Mouse (Mus musculus): ENCODE data around the gene Snrk. TPM values are rescaled to one million over a fixed set of nuclear protein-coding genes. Genes with fewer than 3 reads are reported as not detected.

Gene Snrk
- polyA plus RNA-seq, 1 experiment from 2014 or later, result 52.9 TPM

GRCm38 (mm10) chr9:122116359-122116758 is 707 bp upstream of the Snrk start:
- Histone ChIP-seq H3K4me3 (replicated peaks; ENCODE audit: low read length) (no peak overlapping the region), H3K9me3 (replicated peaks; ENCODE audit: control insufficient read depth, low read length) (no peaks in the 10 kb centered on the region), H3K27me3 (ENCODE audit: control insufficient read depth, insufficient read depth, low read length) (no peaks in the 10 kb centered on the region), H3K4me2 (ENCODE audit: low read depth, low read length) (no peak overlapping the region), H3K27ac (ENCODE audit: low read length) (no peak overlapping the region), H3K4me1 (ENCODE audit: control insufficient read depth, insufficient read depth, low read length) (peaks cover 4% of the 10 kb centered on the region), H3K9ac (ENCODE audit: low read length) (no peak overlapping the region), H3K36me3 (ENCODE audit: control insufficient read depth, insufficient read depth, low read length) (no peaks in the 10 kb centered on the region)
- WGBS, result 45% methylated on average over 1 of the region's 1 CpGs
- no peak for ATAC-seq (ENCODE audit: insufficient read depth, low FRiP score)

GRCm38 (mm10) chr9:122117692-122118529 is 845 bp downstream of the Snrk start:
- H3K36me3 ChIP-seq (ENCODE audit: control insufficient read depth, insufficient read depth, low read length), result no peaks in the 10 kb centered on the region
- H3K4me3 ChIP-seq (replicated peaks; ENCODE audit: low read length), result peak overlapping the region; percentile 89
- peak overlapping the region; percentile 75 for H3K4me2 ChIP-seq (ENCODE audit: low read depth, low read length)
- peaks cover 8% of the 10 kb centered on the region for H3K4me1 ChIP-seq (ENCODE audit: control insufficient read depth, insufficient read depth, low read length)
- H3K9ac ChIP-seq (ENCODE audit: low read length), result peak overlapping the region; percentile 97
- ATAC-seq (ENCODE audit: insufficient read depth, low FRiP score), result peak; percentile 6; the same call in 1 of the 2 replicates
- H3K27ac ChIP-seq (ENCODE audit: low read length), result peak overlapping the region; percentile 91
- no peaks in the 10 kb centered on the region for H3K9me3 ChIP-seq (replicated peaks; ENCODE audit: control insufficient read depth, low read length)
- WGBS, result 4% methylated on average over 39 of the region's 40 CpGs
- H3K27me3 ChIP-seq (ENCODE audit: control insufficient read depth, insufficient read depth, low read length), result no peaks in the 10 kb centered on the region

- Histone ChIP-seq H3K27me3 (ENCODE audit: control insufficient read depth, insufficient read depth, low read length) (no peaks in the 10 kb centered on the region), H3K27ac (ENCODE audit: low read length) (no peak overlapping the region), H3K4me1 (ENCODE audit: control insufficient read depth, insufficient read depth, low read length) (peaks cover 8% of the 10 kb centered on the region), H3K4me3 (replicated peaks; ENCODE audit: low read length) (no peak overlapping the region), H3K4me2 (ENCODE audit: low read depth, low read length) (no peak overlapping the region; the same call in 1 of the 2 replicates), H3K9ac (ENCODE audit: low read length) (no peak overlapping the region), H3K9me3 (replicated peaks; ENCODE audit: control insufficient read depth, low read length) (no peaks in the 10 kb centered on the region), H3K36me3 (ENCODE audit: control insufficient read depth, insufficient read depth, low read length) (no peaks in the 10 kb centered on the region)
- WGBS, result 45% methylated on average over 3 of the region's 3 CpGs
- no peak for ATAC-seq (ENCODE audit: insufficient read depth, low FRiP score)
Observed at GRCm38 (mm10) chr9:122120089-122120488, 3.0 kb downstream of the Snrk start.

- no peaks in the 10 kb centered on the region for H3K36me3 ChIP-seq (ENCODE audit: control insufficient read depth, insufficient read depth, low read length)
- ATAC-seq (ENCODE audit: insufficient read depth, low FRiP score), result no peak
- H3K27ac ChIP-seq (ENCODE audit: low read length), result 0 out of 2 replicates have a peak overlapping the region, but pooled peaks have one; percentile 6
- no peak overlapping the region for H3K4me3 ChIP-seq (replicated peaks; ENCODE audit: low read length)
- no peaks in the 10 kb centered on the region for H3K9me3 ChIP-seq (replicated peaks; ENCODE audit: control insufficient read depth, low read length)
- H3K9ac ChIP-seq (ENCODE audit: low read length), result no peak overlapping the region
- no peaks in the 10 kb centered on the region for H3K27me3 ChIP-seq (ENCODE audit: control insufficient read depth, insufficient read depth, low read length)
- no peak overlapping the region for H3K4me2 ChIP-seq (ENCODE audit: low read depth, low read length)
- 76% methylated on average over 5 of the region's 5 CpGs for WGBS
- peaks cover 8% of the 10 kb centered on the region for H3K4me1 ChIP-seq (ENCODE audit: control insufficient read depth, insufficient read depth, low read length)
Observed at GRCm38 (mm10) chr9:122122113-122122512, 5.0 kb downstream of the Snrk start.

- no peak overlapping the region for H3K4me2 ChIP-seq (ENCODE audit: low read depth, low read length)
- peaks cover 5% of the 10 kb centered on the region for H3K4me1 ChIP-seq (ENCODE audit: control insufficient read depth, insufficient read depth, low read length)
- H3K27me3 ChIP-seq (ENCODE audit: control insufficient read depth, insufficient read depth, low read length), result no peaks in the 10 kb centered on the region
- WGBS, result 69% methylated on average over 5 of the region's 5 CpGs
- no peak overlapping the region; the same call in 1 of the 2 replicates for H3K27ac ChIP-seq (ENCODE audit: low read length)
- no peak for ATAC-seq (ENCODE audit: insufficient read depth, low FRiP score)
- H3K4me3 ChIP-seq (replicated peaks; ENCODE audit: low read length), result no peak overlapping the region
- no peak overlapping the region for H3K9ac ChIP-seq (ENCODE audit: low read length)
- H3K9me3 ChIP-seq (replicated peaks; ENCODE audit: control insufficient read depth, low read length), result no peaks in the 10 kb centered on the region
- H3K36me3 ChIP-seq (ENCODE audit: control insufficient read depth, insufficient read depth, low read length), result no peaks in the 10 kb centered on the region
Observed at GRCm38 (mm10) chr9:122123181-122123580, 6.1 kb downstream of the Snrk start.

GRCm38 (mm10) chr9:122125723-122126290 is 8.7 kb downstream of the Snrk start:
- Histone ChIP-seq H3K4me3 (replicated peaks; ENCODE audit: low read length) (no peak overlapping the region), H3K27ac (ENCODE audit: low read length) (no peak overlapping the region), H3K9ac (ENCODE audit: low read length) (no peak overlapping the region), H3K4me2 (ENCODE audit: low read depth, low read length) (no peak overlapping the region), H3K36me3 (ENCODE audit: control insufficient read depth, insufficient read depth, low read length) (no peaks in the 10 kb centered on the region), H3K27me3 (ENCODE audit: control insufficient read depth, insufficient read depth, low read length) (no peaks in the 10 kb centered on the region), H3K9me3 (replicated peaks; ENCODE audit: control insufficient read depth, low read length) (no peaks in the 10 kb centered on the region), H3K4me1 (ENCODE audit: control insufficient read depth, insufficient read depth, low read length) (peaks cover 13% of the 10 kb centered on the region; the same call in 1 of the 2 replicates)
- ATAC-seq (ENCODE audit: insufficient read depth, low FRiP score), result no peak
- 64% methylated on average over 5 of the region's 5 CpGs for WGBS

- H3K4me2 ChIP-seq (ENCODE audit: low read depth, low read length), result no peak overlapping the region
- no peaks in the 10 kb centered on the region for H3K9me3 ChIP-seq (replicated peaks; ENCODE audit: control insufficient read depth, low read length)
- H3K4me3 ChIP-seq (replicated peaks; ENCODE audit: low read length), result no peak overlapping the region
- H3K9ac ChIP-seq (ENCODE audit: low read length), result no peak overlapping the region
- ATAC-seq (ENCODE audit: insufficient read depth, low FRiP score), result no peak
- H3K36me3 ChIP-seq (ENCODE audit: control insufficient read depth, insufficient read depth, low read length), result no peaks in the 10 kb centered on the region
- WGBS, result 84% methylated on average over 8 of the region's 8 CpGs
- peaks cover 16% of the 10 kb centered on the region; the same call in 1 of the 2 replicates for H3K4me1 ChIP-seq (ENCODE audit: control insufficient read depth, insufficient read depth, low read length)
- H3K27me3 ChIP-seq (ENCODE audit: control insufficient read depth, insufficient read depth, low read length), result no peaks in the 10 kb centered on the region
- no peak overlapping the region for H3K27ac ChIP-seq (ENCODE audit: low read length)
Observed at GRCm38 (mm10) chr9:122126790-122127189, 9.7 kb downstream of the Snrk start.

- Histone ChIP-seq H3K4me3 (replicated peaks; ENCODE audit: low read length) (no peak overlapping the region), H3K9ac (ENCODE audit: low read length) (no peak overlapping the region), H3K27ac (ENCODE audit: low read length) (no peak overlapping the region), H3K4me2 (ENCODE audit: low read depth, low read length) (no peak overlapping the region), H3K27me3 (ENCODE audit: control insufficient read depth, insufficient read depth, low read length) (no peaks in the 10 kb centered on the region), H3K4me1 (ENCODE audit: control insufficient read depth, insufficient read depth, low read length) (peaks cover 12% of the 10 kb centered on the region; the same call in 1 of the 2 replicates), H3K9me3 (replicated peaks; ENCODE audit: control insufficient read depth, low read length) (no peaks in the 10 kb centered on the region), H3K36me3 (ENCODE audit: control insufficient read depth, insufficient read depth, low read length) (no peaks in the 10 kb centered on the region)
- 62% methylated on average over 3 of the region's 3 CpGs for WGBS
- no peak for ATAC-seq (ENCODE audit: insufficient read depth, low FRiP score)
Observed at GRCm38 (mm10) chr9:122127271-122127785, 10.3 kb downstream of the Snrk start.

GRCm38 (mm10) chr9:122128686-122129085 is 11.6 kb downstream of the Snrk start:
- ATAC-seq (ENCODE audit: insufficient read depth, low FRiP score), result no peak
- Histone ChIP-seq H3K9me3 (replicated peaks; ENCODE audit: control insufficient read depth, low read length) (no peaks in the 10 kb centered on the region), H3K4me1 (ENCODE audit: control insufficient read depth, insufficient read depth, low read length) (peaks cover 12% of the 10 kb centered on the region; the same call in 1 of the 2 replicates), H3K4me2 (ENCODE audit: low read depth, low read length) (no peak overlapping the region), H3K36me3 (ENCODE audit: control insufficient read depth, insufficient read depth, low read length) (no peaks in the 10 kb centered on the region), H3K27me3 (ENCODE audit: control insufficient read depth, insufficient read depth, low read length) (no peaks in the 10 kb centered on the region), H3K9ac (ENCODE audit: low read length) (no peak overlapping the region), H3K27ac (ENCODE audit: low read length) (no peak overlapping the region), H3K4me3 (replicated peaks; ENCODE audit: low read length) (no peak overlapping the region)
- 64% methylated on average over 5 of the region's 5 CpGs for WGBS
